Mouse (Mus musculus): ENCODE measurements around the gene Rep15. TPM values are rescaled to one million over a fixed set of nuclear protein-coding genes. Genes with fewer than 3 reads are reported as not detected.

The Rep15 gene
- total RNA-seq, 1 experiment: 0.80 TPM

- Histone ChIP-seq H3K36me3 (ENCODE audit: control insufficient read depth, insufficient read depth, low read length, poor library complexity, severe bottlenecking) (no peaks in the 10 kb centered on the region; the same call in 1 of the 2 replicates), H3K9ac (ENCODE audit: insufficient read depth, low read depth, low read length, poor library complexity, severe bottlenecking) (no peak overlapping the region), H3K4me1 (ENCODE audit: control insufficient read depth in 2 of 2, insufficient read depth in 2 of 2, low read length in 2 of 2, poor library complexity in 1 of 2) (no peaks in the 10 kb centered on the region), H3K27ac (ENCODE audit: insufficient read depth, low read depth, low read length, poor library complexity, severe bottlenecking) (no peak overlapping the region), H3K4me3 (ENCODE audit: insufficient read depth in 1 of 2, low read depth in 1 of 2, low read length in 2 of 2, poor library complexity in 1 of 2, severe bottlenecking in 1 of 2) (no peak overlapping the region), H3K9me3 (ENCODE audit: control insufficient read depth, insufficient read depth, low read depth, low read length) (no peaks in the 10 kb centered on the region)
- no peak for TF ChIP-seq ZC3H11A (IDR thresholded peaks at IDR 0.05; ENCODE audit: borderline replicate concordance, low read depth, low read length)
- TF ChIP-seq ZNF384 (IDR thresholded peaks at IDR 0.05; ENCODE audit: low read depth, low read length): no peak
- no peak for TF ChIP-seq CHD2 (IDR thresholded peaks at IDR 0.05; ENCODE audit: low read depth, low read length)
- TF ChIP-seq HCFC1 (IDR thresholded peaks at IDR 0.05; ENCODE audit: borderline replicate concordance, insufficient read depth, low read length): no peak
- TF ChIP-seq MAFK (IDR thresholded peaks at IDR 0.05; ENCODE audit: insufficient read depth, low read depth, low read length): no peak
- in situ Hi-C loops (cut with MboI; ENCODE audit: low sequenced_read_pairs in 2 of 2, unreplicated experiment in 2 of 2): no loop called here
- no peak for DNase-seq (ENCODE audit: low read depth, low spot score)
Observed at GRCm38 (mm10) chr6:147010358-147010757, 22.0 kb upstream of the Rep15 start.

GRCm38 (mm10) chr6:147010811-147011520 lies 21.4 kb upstream of the Rep15 start:
- no peak for DNase-seq (ENCODE audit: low read depth, low spot score)
- TF ChIP-seq ZC3H11A (IDR thresholded peaks at IDR 0.05; ENCODE audit: borderline replicate concordance, low read depth, low read length) (no peak), CHD2 (IDR thresholded peaks at IDR 0.05; ENCODE audit: low read depth, low read length) (no peak), MAFK (IDR thresholded peaks at IDR 0.05; ENCODE audit: insufficient read depth, low read depth, low read length) (no peak), ZNF384 (IDR thresholded peaks at IDR 0.05; ENCODE audit: low read depth, low read length) (no peak), HCFC1 (IDR thresholded peaks at IDR 0.05; ENCODE audit: borderline replicate concordance, insufficient read depth, low read length) (no peak)
- Histone ChIP-seq H3K4me1 (ENCODE audit: control insufficient read depth in 2 of 2, insufficient read depth in 2 of 2, low read length in 2 of 2, poor library complexity in 1 of 2) (no peaks in the 10 kb centered on the region), H3K36me3 (ENCODE audit: control insufficient read depth, insufficient read depth, low read length, poor library complexity, severe bottlenecking) (no peaks in the 10 kb centered on the region; the same call in 1 of the 2 replicates), H3K27ac (ENCODE audit: insufficient read depth, low read depth, low read length, poor library complexity, severe bottlenecking) (no peak overlapping the region), H3K9ac (ENCODE audit: insufficient read depth, low read depth, low read length, poor library complexity, severe bottlenecking) (no peak overlapping the region), H3K4me3 (ENCODE audit: insufficient read depth in 1 of 2, low read depth in 1 of 2, low read length in 2 of 2, poor library complexity in 1 of 2, severe bottlenecking in 1 of 2) (no peak overlapping the region), H3K9me3 (ENCODE audit: control insufficient read depth, insufficient read depth, low read depth, low read length) (no peaks in the 10 kb centered on the region)
- in situ Hi-C loops (cut with MboI; ENCODE audit: low sequenced_read_pairs in 2 of 2, unreplicated experiment in 2 of 2): no loop called here

- no peak overlapping the region for H3K9ac ChIP-seq (ENCODE audit: insufficient read depth, low read depth, low read length, poor library complexity, severe bottlenecking)
- TF ChIP-seq HCFC1 (IDR thresholded peaks at IDR 0.05; ENCODE audit: borderline replicate concordance, insufficient read depth, low read length) (no peak), ZNF384 (IDR thresholded peaks at IDR 0.05; ENCODE audit: low read depth, low read length) (no peak), CHD2 (IDR thresholded peaks at IDR 0.05; ENCODE audit: low read depth, low read length) (no peak), MAFK (IDR thresholded peaks at IDR 0.05; ENCODE audit: insufficient read depth, low read depth, low read length) (no peak), ZC3H11A (IDR thresholded peaks at IDR 0.05; ENCODE audit: borderline replicate concordance, low read depth, low read length) (no peak)
- no peak overlapping the region for H3K4me3 ChIP-seq (ENCODE audit: insufficient read depth in 1 of 2, low read depth in 1 of 2, low read length in 2 of 2, poor library complexity in 1 of 2, severe bottlenecking in 1 of 2)
- no peaks in the 10 kb centered on the region for H3K9me3 ChIP-seq (ENCODE audit: control insufficient read depth, insufficient read depth, low read depth, low read length)
- no peak for DNase-seq (ENCODE audit: low read depth, low spot score)
- no peak overlapping the region for H3K27ac ChIP-seq (ENCODE audit: insufficient read depth, low read depth, low read length, poor library complexity, severe bottlenecking)
- H3K36me3 ChIP-seq (ENCODE audit: control insufficient read depth, insufficient read depth, low read length, poor library complexity, severe bottlenecking): peaks cover under 1% of the 10 kb centered on the region; the same call in 1 of the 2 replicates
- no peaks in the 10 kb centered on the region for H3K4me1 ChIP-seq (ENCODE audit: control insufficient read depth in 2 of 2, insufficient read depth in 2 of 2, low read length in 2 of 2, poor library complexity in 1 of 2)
- in situ Hi-C loops (cut with MboI; ENCODE audit: low sequenced_read_pairs in 2 of 2, unreplicated experiment in 2 of 2): no loop called here
Observed at GRCm38 (mm10) chr6:147011555-147011954, 20.8 kb upstream of the Rep15 start.

DNA sequence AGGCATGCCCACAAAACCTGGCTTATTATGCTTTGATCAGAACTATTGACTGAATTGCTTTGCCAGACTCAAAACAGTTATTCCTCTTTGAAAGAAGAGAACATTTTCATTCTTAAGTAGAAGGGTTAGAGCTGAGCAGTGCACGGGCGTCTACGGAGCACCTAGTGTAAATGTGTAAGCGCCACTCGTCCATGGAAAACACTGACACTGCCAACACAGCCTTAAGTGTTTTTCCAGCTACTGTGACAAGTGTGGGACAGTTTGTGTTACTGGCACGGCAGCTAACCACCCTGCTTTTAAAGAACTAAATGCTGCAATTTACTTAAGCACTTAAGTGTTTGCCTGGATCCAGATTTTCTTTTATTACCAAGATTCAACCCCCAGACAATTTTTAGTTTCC lies 20.4 kb upstream of the Rep15 start:
- Histone ChIP-seq H3K9ac (ENCODE audit: insufficient read depth, low read depth, low read length, poor library complexity, severe bottlenecking) (no peak overlapping the region), H3K4me1 (ENCODE audit: control insufficient read depth in 2 of 2, insufficient read depth in 2 of 2, low read length in 2 of 2, poor library complexity in 1 of 2) (no peaks in the 10 kb centered on the region), H3K36me3 (ENCODE audit: control insufficient read depth, insufficient read depth, low read length, poor library complexity, severe bottlenecking) (peaks cover 3% of the 10 kb centered on the region; the same call in 1 of the 2 replicates), H3K9me3 (ENCODE audit: control insufficient read depth, insufficient read depth, low read depth, low read length) (no peaks in the 10 kb centered on the region), H3K4me3 (ENCODE audit: insufficient read depth in 1 of 2, low read depth in 1 of 2, low read length in 2 of 2, poor library complexity in 1 of 2, severe bottlenecking in 1 of 2) (no peak overlapping the region), H3K27ac (ENCODE audit: insufficient read depth, low read depth, low read length, poor library complexity, severe bottlenecking) (no peak overlapping the region)
- DNase-seq (ENCODE audit: low read depth, low spot score): no peak
- in situ Hi-C loops (cut with MboI; ENCODE audit: low sequenced_read_pairs in 2 of 2, unreplicated experiment in 2 of 2): no loop called here
- TF ChIP-seq ZNF384 (IDR thresholded peaks at IDR 0.05; ENCODE audit: low read depth, low read length): no peak
- TF ChIP-seq CHD2 (IDR thresholded peaks at IDR 0.05; ENCODE audit: low read depth, low read length): no peak

All from ES-E14 (cell line).